Mouse (Mus musculus): Measurements from ENCODE around the gene Capza2. TPM values are rescaled to one million over a fixed set of nuclear protein-coding genes. Genes with fewer than 3 reads are reported as not detected.

The Capza2 gene
- polyA plus RNA-seq, 1 experiment from 2014 or later: 251 TPM

- ATAC-seq (replicated peaks; ENCODE audit: low FRiP score): no peak
These were observed 24.6 kb upstream of the Capza2 start for GRCm38 (mm10) chr6:17611352-17612010.

GRCm38 (mm10) chr6:17612652-17613051 lies 23.4 kb upstream of the Capza2 start:
- 84% methylated on average over 4 of the region's 4 CpGs for WGBS

More at GRCm38 (mm10) chr6:17611352-17612010, 24.6 kb upstream of the Capza2 start:
- Histone ChIP-seq H3K4me3 (ENCODE audit: low read depth, low read length) (no peak overlapping the region), H3K9me3 (ENCODE audit: control insufficient read depth, low read length) (no peaks in the 10 kb centered on the region), H3K27ac (ENCODE audit: low read depth, low read length) (no peak overlapping the region), H3K27me3 (ENCODE audit: control insufficient read depth, insufficient read depth, low read length) (no peaks in the 10 kb centered on the region), H3K36me3 (ENCODE audit: control insufficient read depth, insufficient read depth, low read length) (no peaks in the 10 kb centered on the region), H3K4me1 (replicated peaks; ENCODE audit: control insufficient read depth, insufficient read depth, low read length) (no peaks in the 10 kb centered on the region), H3K9ac (ENCODE audit: low read length) (no peak overlapping the region), H3K4me2 (ENCODE audit: low read depth, low read length, severe bottlenecking) (no peak overlapping the region)
- WGBS: 95% methylated on average over 11 of the region's 11 CpGs
- no peak for DNase-seq (ENCODE audit: low spot score)

GRCm38 (mm10) chr6:17620823-17621222 lies 15.2 kb upstream of the Capza2 start:
- Histone ChIP-seq H3K9me3 (ENCODE audit: control insufficient read depth, low read length) (no peaks in the 10 kb centered on the region), H3K27me3 (ENCODE audit: control insufficient read depth, insufficient read depth, low read length) (no peaks in the 10 kb centered on the region), H3K9ac (ENCODE audit: low read length) (no peak overlapping the region), H3K27ac (ENCODE audit: low read depth, low read length) (no peak overlapping the region), H3K4me3 (ENCODE audit: low read depth, low read length) (no peak overlapping the region), H3K4me1 (replicated peaks; ENCODE audit: control insufficient read depth, insufficient read depth, low read length) (no peaks in the 10 kb centered on the region), H3K4me2 (ENCODE audit: low read depth, low read length, severe bottlenecking) (no peak overlapping the region), H3K36me3 (ENCODE audit: control insufficient read depth, insufficient read depth, low read length) (no peaks in the 10 kb centered on the region)
- ATAC-seq (replicated peaks; ENCODE audit: low FRiP score): no peak
- 89% methylated on average over 4 of the region's 4 CpGs for WGBS
- no peak for DNase-seq (ENCODE audit: low spot score)

More at GRCm38 (mm10) chr6:17612652-17613051, 23.4 kb upstream of the Capza2 start:
- ATAC-seq (replicated peaks; ENCODE audit: low FRiP score) (no peak), DNase-seq (ENCODE audit: low spot score) (no peak)
- no peak overlapping the region for H3K4me3 ChIP-seq (ENCODE audit: low read depth, low read length)
- no peak overlapping the region for H3K4me2 ChIP-seq (ENCODE audit: low read depth, low read length, severe bottlenecking)
- no peak overlapping the region for H3K27ac ChIP-seq (ENCODE audit: low read depth, low read length)
- H3K9ac ChIP-seq (ENCODE audit: low read length): no peak overlapping the region
- H3K36me3 ChIP-seq (ENCODE audit: control insufficient read depth, insufficient read depth, low read length): no peaks in the 10 kb centered on the region
- H3K27me3 ChIP-seq (ENCODE audit: control insufficient read depth, insufficient read depth, low read length): no peaks in the 10 kb centered on the region
- H3K4me1 ChIP-seq (replicated peaks; ENCODE audit: control insufficient read depth, insufficient read depth, low read length): no peaks in the 10 kb centered on the region
- H3K9me3 ChIP-seq (ENCODE audit: control insufficient read depth, low read length): no peaks in the 10 kb centered on the region

- no peak overlapping the region for H3K4me2 ChIP-seq (ENCODE audit: low read depth, low read length, severe bottlenecking)
- H3K27me3 ChIP-seq (ENCODE audit: control insufficient read depth, insufficient read depth, low read length): no peaks in the 10 kb centered on the region
- H3K9me3 ChIP-seq (ENCODE audit: control insufficient read depth, low read length): no peaks in the 10 kb centered on the region
- no peaks in the 10 kb centered on the region for H3K36me3 ChIP-seq (ENCODE audit: control insufficient read depth, insufficient read depth, low read length)
- DNase-seq (ENCODE audit: low spot score) (no peak), ATAC-seq (replicated peaks; ENCODE audit: low FRiP score) (no peak)
- no peaks in the 10 kb centered on the region for H3K4me1 ChIP-seq (replicated peaks; ENCODE audit: control insufficient read depth, insufficient read depth, low read length)
- H3K4me3 ChIP-seq (ENCODE audit: low read depth, low read length): no peak overlapping the region
- H3K27ac ChIP-seq (ENCODE audit: low read depth, low read length): no peak overlapping the region
- no peak overlapping the region for H3K9ac ChIP-seq (ENCODE audit: low read length)
- 67% methylated on average over 3 of the region's 3 CpGs for WGBS
These were observed 14.6 kb upstream of the Capza2 start for GRCm38 (mm10) chr6:17621436-17621835.

GRCm38 (mm10) chr6:17628701-17629455 lies 7.2 kb upstream of the Capza2 start:
- no peaks in the 10 kb centered on the region for H3K27me3 ChIP-seq (ENCODE audit: control insufficient read depth, insufficient read depth, low read length)
- ATAC-seq (replicated peaks; ENCODE audit: low FRiP score): no peak
- H3K9me3 ChIP-seq (ENCODE audit: control insufficient read depth, low read length): no peaks in the 10 kb centered on the region
- no peak overlapping the region for H3K4me2 ChIP-seq (ENCODE audit: low read depth, low read length, severe bottlenecking)
- H3K9ac ChIP-seq (ENCODE audit: low read length): no peak overlapping the region
- no peak overlapping the region for H3K27ac ChIP-seq (ENCODE audit: low read depth, low read length)
- H3K4me3 ChIP-seq (ENCODE audit: low read depth, low read length): no peak overlapping the region
- WGBS: 69% methylated on average over 6 of the region's 6 CpGs
- no peak for DNase-seq (ENCODE audit: low spot score)
- no peaks in the 10 kb centered on the region for H3K4me1 ChIP-seq (replicated peaks; ENCODE audit: control insufficient read depth, insufficient read depth, low read length)
- H3K36me3 ChIP-seq (ENCODE audit: control insufficient read depth, insufficient read depth, low read length): no peaks in the 10 kb centered on the region

GRCm38 (mm10) chr6:17629756-17630155 lies 6.3 kb upstream of the Capza2 start:
- H3K9ac ChIP-seq (ENCODE audit: low read length): no peak overlapping the region
- no peaks in the 10 kb centered on the region for H3K4me1 ChIP-seq (replicated peaks; ENCODE audit: control insufficient read depth, insufficient read depth, low read length)
- H3K4me2 ChIP-seq (ENCODE audit: low read depth, low read length, severe bottlenecking): no peak overlapping the region
- H3K4me3 ChIP-seq (ENCODE audit: low read depth, low read length): no peak overlapping the region
- no peak for ATAC-seq (replicated peaks; ENCODE audit: low FRiP score)
- no peak overlapping the region for H3K27ac ChIP-seq (ENCODE audit: low read depth, low read length)
- H3K36me3 ChIP-seq (ENCODE audit: control insufficient read depth, insufficient read depth, low read length): no peaks in the 10 kb centered on the region
- H3K27me3 ChIP-seq (ENCODE audit: control insufficient read depth, insufficient read depth, low read length): no peaks in the 10 kb centered on the region
- no peak for DNase-seq (ENCODE audit: low spot score)
- 76% methylated on average over 5 of the region's 5 CpGs for WGBS
- H3K9me3 ChIP-seq (ENCODE audit: control insufficient read depth, low read length): no peaks in the 10 kb centered on the region

GRCm38 (mm10) chr6:17631611-17632010 lies 4.4 kb upstream of the Capza2 start:
- DNase-seq (ENCODE audit: low spot score): no peak
- Histone ChIP-seq H3K4me1 (replicated peaks; ENCODE audit: control insufficient read depth, insufficient read depth, low read length) (no peaks in the 10 kb centered on the region), H3K36me3 (ENCODE audit: control insufficient read depth, insufficient read depth, low read length) (no peaks in the 10 kb centered on the region), H3K9ac (ENCODE audit: low read length) (no peak overlapping the region), H3K4me3 (ENCODE audit: low read depth, low read length) (no peak overlapping the region), H3K27ac (ENCODE audit: low read depth, low read length) (no peak overlapping the region), H3K27me3 (ENCODE audit: control insufficient read depth, insufficient read depth, low read length) (no peaks in the 10 kb centered on the region), H3K9me3 (ENCODE audit: control insufficient read depth, low read length) (no peaks in the 10 kb centered on the region), H3K4me2 (ENCODE audit: low read depth, low read length, severe bottlenecking) (no peak overlapping the region)
- WGBS: 87% methylated on average over 5 of the region's 5 CpGs
- no peak for ATAC-seq (replicated peaks; ENCODE audit: low FRiP score)

GRCm38 (mm10) chr6:17633819-17634218 lies 2.2 kb upstream of the Capza2 start:
- no peak overlapping the region for H3K9ac ChIP-seq (ENCODE audit: low read length)
- DNase-seq (ENCODE audit: low spot score) (no peak), ATAC-seq (replicated peaks; ENCODE audit: low FRiP score) (no peak)
- no peak overlapping the region for H3K4me3 ChIP-seq (ENCODE audit: low read depth, low read length)
- no peak overlapping the region for H3K27ac ChIP-seq (ENCODE audit: low read depth, low read length)
- no peak overlapping the region for H3K4me2 ChIP-seq (ENCODE audit: low read depth, low read length, severe bottlenecking)
- H3K36me3 ChIP-seq (ENCODE audit: control insufficient read depth, insufficient read depth, low read length): no peaks in the 10 kb centered on the region
- H3K27me3 ChIP-seq (ENCODE audit: control insufficient read depth, insufficient read depth, low read length): no peaks in the 10 kb centered on the region
- WGBS: 67% methylated on average over 3 of the region's 3 CpGs
- H3K4me1 ChIP-seq (replicated peaks; ENCODE audit: control insufficient read depth, insufficient read depth, low read length): no peaks in the 10 kb centered on the region
- H3K9me3 ChIP-seq (ENCODE audit: control insufficient read depth, low read length): no peaks in the 10 kb centered on the region

- no peaks in the 10 kb centered on the region for H3K27me3 ChIP-seq (ENCODE audit: control insufficient read depth, insufficient read depth, low read length)
- WGBS: 85% methylated on average over 3 of the region's 3 CpGs
- no peaks in the 10 kb centered on the region for H3K4me1 ChIP-seq (replicated peaks; ENCODE audit: control insufficient read depth, insufficient read depth, low read length)
- no peak overlapping the region for H3K4me3 ChIP-seq (ENCODE audit: low read depth, low read length)
- H3K36me3 ChIP-seq (ENCODE audit: control insufficient read depth, insufficient read depth, low read length): no peaks in the 10 kb centered on the region
- ATAC-seq (replicated peaks; ENCODE audit: low FRiP score) (no peak), DNase-seq (ENCODE audit: low spot score) (no peak)
- H3K27ac ChIP-seq (ENCODE audit: low read depth, low read length): no peak overlapping the region
- no peak overlapping the region for H3K9ac ChIP-seq (ENCODE audit: low read length)
- H3K4me2 ChIP-seq (ENCODE audit: low read depth, low read length, severe bottlenecking): no peak overlapping the region
- no peaks in the 10 kb centered on the region for H3K9me3 ChIP-seq (ENCODE audit: control insufficient read depth, low read length)
These were observed 1.0 kb upstream of the Capza2 start for GRCm38 (mm10) chr6:17634992-17635391.

Data from forebrain, embryonic 11.5 days (tissue).